Mouse (Mus musculus) midbrain, embryonic 13.5 days (tissue): ENCODE results near the gene Acp2. TPM values are rescaled to one million over a fixed set of nuclear protein-coding genes. Genes with fewer than 3 reads are reported as not detected.

Experiments
- ATAC-seq: fragments of 200-750 bp; cut with Nextera tagmentation; 2 replicates; pipeline ENCODE4 v1.8.0; 2017; ENCODE audit warnings: mild to moderate bottlenecking, moderate TSS enrichment, moderate library complexity
- H3K27ac ChIP-seq: fragments of 300-500 bp; sonication (generic); 2 replicates; pipeline ENCODE4 v1.5.1; 2015; ENCODE audit warnings: inconsistent platforms, mild to moderate bottlenecking, moderate library complexity
- H3K27me3 ChIP-seq: fragments of 300-500 bp; sonication (generic); 2 replicates; pipeline ENCODE4 v1.6.1; 2015; ENCODE audit warnings: mild to moderate bottlenecking, inconsistent platforms
- H3K36me3 ChIP-seq: fragments of 300-500 bp; sonication (generic); 2 replicates; pipeline ENCODE4 v1.6.1; 2015; ENCODE audit warnings: mild to moderate bottlenecking, inconsistent platforms
- H3K4me1 ChIP-seq: fragments of 300-500 bp; sonication (generic); replicated peaks from 2 replicates; pipeline ENCODE4 v1.6.1; 2015; ENCODE audit warnings: inconsistent platforms
- H3K4me2 ChIP-seq: fragments of 300-500 bp; sonication (generic); replicated peaks from 2 replicates; pipeline ENCODE4 v1.6.1; 2015; ENCODE audit warnings: moderate library complexity, mild to moderate bottlenecking, inconsistent platforms
- H3K4me3 ChIP-seq: fragments of 300-500 bp; sonication (generic); replicated peaks from 2 replicates; pipeline ENCODE4 v1.5.1; 2015; ENCODE audit warnings: mild to moderate bottlenecking, inconsistent platforms
- H3K9ac ChIP-seq: fragments of 300-500 bp; sonication (generic); replicated peaks from 2 replicates; pipeline ENCODE4 v1.6.1; 2015; ENCODE audit warnings: mild to moderate bottlenecking, inconsistent platforms
- H3K9me3 ChIP-seq: fragments of 300-500 bp; sonication (generic); 2 replicates; pipeline ENCODE4 v1.6.1; 2016; ENCODE audit warnings: mild to moderate bottlenecking, inconsistent platforms
- WGBS: fragments of 180-500 bp; shearing (Covaris S2); methylation state at CpG from one replicate; pipeline ENCODE4 v1.1.7; 2015; 5-methylcytosine and 5-hydroxymethylcytosine counted together
- polyA plus RNA-seq: library from polyadenylated mRNA; unstranded; fragments of >200 nt; fragmentation: Nextera tagmentation; extraction: Ambion mirVana; gene quantifications from 2 replicates; pipeline ENCODE4 v1.2.1, GENCODE M21; 2015

Gene Acp2
- polyA plus RNA-seq, 1 experiment from 2014 or later, result 38.3 TPM

DNA sequence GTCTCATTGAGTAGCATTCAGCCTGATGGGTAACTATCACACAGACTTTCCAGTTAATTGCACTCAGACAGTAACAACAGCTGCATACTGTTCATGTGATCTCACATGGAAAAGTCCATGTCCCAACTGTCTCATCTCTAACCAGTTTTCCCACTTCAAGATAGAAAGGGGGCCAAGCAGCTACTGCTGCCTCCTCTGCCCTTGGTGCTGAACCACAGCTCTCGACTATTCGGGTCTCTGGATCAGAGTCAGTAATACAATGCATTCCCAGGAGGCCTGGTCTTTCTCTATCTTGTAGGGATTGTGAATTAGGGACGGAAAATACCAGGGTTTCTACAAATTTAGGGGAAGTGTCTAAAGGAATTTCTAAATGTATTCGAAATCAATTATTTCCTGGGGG is 22.9 kb upstream of the Acp2 start:
- H3K4me2 ChIP-seq, result no peak overlapping the region

DNA sequence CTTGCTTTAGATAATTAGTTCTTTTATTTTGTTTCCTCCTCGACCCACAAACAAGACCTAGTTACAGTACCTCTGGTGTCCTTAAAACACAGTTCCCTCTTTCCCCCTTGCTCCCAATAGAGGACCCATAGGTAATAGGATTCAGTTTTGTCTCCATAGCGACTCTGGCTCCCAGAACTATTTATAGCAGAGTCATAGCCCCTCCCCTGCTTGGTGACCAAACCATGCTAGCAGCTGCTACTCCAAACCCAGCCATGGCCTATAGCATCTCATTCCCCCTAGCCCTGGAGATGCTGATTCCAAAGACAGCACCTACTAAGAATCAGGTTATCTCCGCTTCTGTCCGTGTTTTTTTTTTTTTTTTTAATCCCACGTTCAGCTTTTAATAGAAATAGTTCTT is 22.0 kb upstream of the Acp2 start:
- H3K27ac ChIP-seq, result no peak overlapping the region
- peaks cover 29% of the 10 kb centered on the region for H3K36me3 ChIP-seq
- H3K4me2 ChIP-seq, result peak overlapping the region; percentile 66
- H3K4me3 ChIP-seq, result 0 out of 2 replicates have a peak overlapping the region, but pooled peaks have one; percentile 88
- peak overlapping the region; percentile 89 for H3K9ac ChIP-seq
- H3K27me3 ChIP-seq, result no peaks in the 10 kb centered on the region
- peaks cover 29% of the 10 kb centered on the region for H3K4me1 ChIP-seq
- ATAC-seq, result no peak
- 68% methylated on average over 5 of the region's 5 CpGs for WGBS
- no peaks in the 10 kb centered on the region for H3K9me3 ChIP-seq

More for the DNA sequence above, 22.9 kb upstream of the Acp2 start:
- WGBS, result 38% methylated on average over 4 of the region's 4 CpGs
- Histone ChIP-seq H3K27me3 (no peaks in the 10 kb centered on the region), H3K4me3 (no peak overlapping the region), H3K4me1 (peaks cover 29% of the 10 kb centered on the region), H3K36me3 (peaks cover 36% of the 10 kb centered on the region), H3K9ac (no peak overlapping the region), H3K27ac (no peak overlapping the region), H3K9me3 (no peaks in the 10 kb centered on the region)
- ATAC-seq, result no peak

DNA sequence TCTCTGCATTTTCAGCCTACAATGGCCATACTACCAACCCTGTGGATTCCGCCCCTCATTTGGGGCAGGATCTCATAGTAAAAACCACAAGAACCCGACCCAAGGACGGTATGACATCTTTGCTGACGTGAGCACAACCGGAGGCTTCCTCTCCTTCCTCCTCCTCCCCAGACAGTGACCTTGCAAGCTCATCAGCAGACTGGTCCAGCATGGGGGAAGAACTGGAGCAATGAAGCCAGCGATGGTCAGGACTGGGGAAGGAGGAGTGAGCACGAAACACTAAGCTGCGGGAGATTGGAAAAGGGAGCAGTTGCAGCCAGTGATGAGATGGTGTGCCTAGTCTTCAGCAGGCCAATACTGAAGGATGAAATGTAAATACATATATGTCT is 20.7 kb upstream of the Acp2 start:
- no peaks in the 10 kb centered on the region for H3K27me3 ChIP-seq
- H3K27ac ChIP-seq, result peak overlapping the region; percentile 96
- H3K4me2 ChIP-seq, result peak overlapping the region; percentile 66
- peak overlapping the region; percentile 88 for H3K4me3 ChIP-seq
- peaks cover 29% of the 10 kb centered on the region for H3K4me1 ChIP-seq
- ATAC-seq, result no peak
- peak overlapping the region; percentile 89 for H3K9ac ChIP-seq
- H3K9me3 ChIP-seq, result no peaks in the 10 kb centered on the region
- WGBS, result 5% methylated on average over 8 of the region's 8 CpGs
- peaks cover 16% of the 10 kb centered on the region for H3K36me3 ChIP-seq

DNA sequence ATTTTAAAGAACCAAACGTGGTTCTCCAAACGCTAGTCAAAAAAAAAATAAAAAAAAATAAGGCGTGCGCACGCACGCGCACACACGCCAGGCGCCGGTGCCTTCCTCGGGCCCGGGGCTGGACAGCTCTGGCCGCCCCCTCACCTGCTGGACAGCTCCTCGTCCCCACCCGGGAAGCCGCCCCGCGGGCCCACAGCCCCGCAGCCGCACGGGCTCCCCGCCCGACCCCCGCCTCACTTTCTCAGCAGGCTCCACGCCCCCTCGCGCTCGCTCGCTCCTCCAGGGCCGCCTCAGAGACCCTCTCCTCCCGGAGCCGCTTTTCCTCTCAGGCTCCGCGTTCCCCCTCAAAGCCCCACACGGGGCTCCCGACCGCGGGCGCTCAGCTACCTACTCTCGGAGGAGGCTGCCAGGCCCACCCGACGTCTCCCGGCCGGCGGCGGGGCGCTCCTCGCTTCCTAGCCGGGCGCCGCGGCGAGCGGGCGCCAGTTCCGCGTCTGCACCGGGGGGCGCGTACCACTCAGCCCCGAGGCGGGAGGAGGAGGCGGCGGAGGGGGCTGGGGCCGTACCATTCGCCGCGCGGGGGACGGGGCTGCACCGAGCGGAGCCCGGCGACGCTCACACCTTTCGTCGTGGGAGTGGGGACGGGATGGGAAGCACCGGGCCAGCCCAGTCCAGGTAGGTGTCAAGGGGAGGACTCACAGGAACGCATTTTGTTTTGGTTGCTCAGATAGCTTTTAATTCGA is 20.1 kb upstream of the Acp2 start:
- peaks cover 13% of the 10 kb centered on the region for H3K36me3 ChIP-seq
- peak; percentile 99 for ATAC-seq
- WGBS, result under 1% methylated on average over 73 of the region's 81 CpGs
- no peaks in the 10 kb centered on the region for H3K9me3 ChIP-seq
- H3K4me3 ChIP-seq, result peak overlapping the region; percentile 88
- H3K27ac ChIP-seq, result peak overlapping the region; percentile 96
- H3K4me2 ChIP-seq, result peak overlapping the region; percentile 66
- peak overlapping the region; percentile 89 for H3K9ac ChIP-seq
- H3K27me3 ChIP-seq, result no peaks in the 10 kb centered on the region
- peaks cover 29% of the 10 kb centered on the region for H3K4me1 ChIP-seq

GRCm38 (mm10) chr2:91183148-91183513 is 19.6 kb upstream of the Acp2 start:
- H3K4me2 ChIP-seq, result peak overlapping the region; percentile 66
- WGBS, result under 1% methylated on average over 9 of the region's 9 CpGs

GRCm38 (mm10) chr2:91183711-91184405 is 18.8 kb upstream of the Acp2 start, which contains the start of gene Madd:
TSS of gene Madd (minus strand) at chr2:91183837.
- ATAC-seq, result peak; percentile 5; the same call in 1 of the 2 replicates
- H3K27me3 ChIP-seq, result no peaks in the 10 kb centered on the region
- peak within 1 kb of the TSS; percentile 88 for H3K4me3 ChIP-seq
- peak within 1 kb of the TSS; percentile 66 for H3K4me2 ChIP-seq
- peak within 1 kb of the TSS; percentile 89 for H3K9ac ChIP-seq
- peaks cover 3% of the 10 kb centered on the region; the same call in 1 of the 2 replicates for H3K36me3 ChIP-seq
- peaks cover 29% of the 10 kb centered on the region for H3K4me1 ChIP-seq
- 71% methylated on average over 15 of the region's 15 CpGs for WGBS
- H3K27ac ChIP-seq, result peak within 1 kb of the TSS; percentile 96
- no peaks in the 10 kb centered on the region for H3K9me3 ChIP-seq

More at GRCm38 (mm10) chr2:91183148-91183513, 19.6 kb upstream of the Acp2 start:
- peak; percentile 95 for ATAC-seq
- peak overlapping the region; percentile 89 for H3K9ac ChIP-seq
- no peaks in the 10 kb centered on the region for H3K9me3 ChIP-seq
- H3K4me3 ChIP-seq, result peak overlapping the region; percentile 88
- peaks cover 29% of the 10 kb centered on the region for H3K4me1 ChIP-seq
- peaks cover 7% of the 10 kb centered on the region for H3K36me3 ChIP-seq
- no peaks in the 10 kb centered on the region for H3K27me3 ChIP-seq
- H3K27ac ChIP-seq, result peak overlapping the region; percentile 96

- Histone ChIP-seq H3K27ac (no peak overlapping the region), H3K4me1 (peaks cover 14% of the 10 kb centered on the region), H3K4me2 (no peak overlapping the region), H3K9me3 (no peaks in the 10 kb centered on the region), H3K4me3 (no peak overlapping the region), H3K9ac (no peak overlapping the region), H3K36me3 (no peaks in the 10 kb centered on the region), H3K27me3 (no peaks in the 10 kb centered on the region)
- 90% methylated on average over 1 of the region's 1 CpGs for WGBS
- no peak for ATAC-seq
These were observed 16.5 kb upstream of the Acp2 start for GRCm38 (mm10) chr2:91186208-91186607.

- WGBS, result 79% methylated on average over 4 of the region's 4 CpGs
- Histone ChIP-seq H3K4me3 (no peak overlapping the region), H3K4me2 (no peak overlapping the region), H3K9me3 (no peaks in the 10 kb centered on the region), H3K4me1 (peaks cover 5% of the 10 kb centered on the region), H3K27me3 (no peaks in the 10 kb centered on the region), H3K27ac (no peak overlapping the region), H3K9ac (no peak overlapping the region), H3K36me3 (no peaks in the 10 kb centered on the region)
- no peak for ATAC-seq
These were observed 15.3 kb upstream of the Acp2 start for GRCm38 (mm10) chr2:91187431-91187830.

- no peaks in the 10 kb centered on the region for H3K9me3 ChIP-seq
- no peaks in the 10 kb centered on the region for H3K27me3 ChIP-seq
- H3K36me3 ChIP-seq, result no peaks in the 10 kb centered on the region
- no peak overlapping the region for H3K27ac ChIP-seq
- no peak overlapping the region for H3K9ac ChIP-seq
- ATAC-seq, result no peak
- H3K4me2 ChIP-seq, result no peak overlapping the region
- peaks cover 9% of the 10 kb centered on the region; the same call in 1 of the 2 replicates for H3K4me1 ChIP-seq
- H3K4me3 ChIP-seq, result no peak overlapping the region
- WGBS, result 90% methylated on average over 16 of the region's 16 CpGs
These were observed 12.2 kb upstream of the Acp2 start for GRCm38 (mm10) chr2:91190501-91190900.

- 2% methylated on average over 27 of the region's 27 CpGs for WGBS
- Histone ChIP-seq H3K27me3 (no peaks in the 10 kb centered on the region), H3K36me3 (no peaks in the 10 kb centered on the region), H3K4me3 (peak overlapping the region; percentile 28), H3K9me3 (no peaks in the 10 kb centered on the region), H3K4me1 (peaks cover 9% of the 10 kb centered on the region; the same call in 1 of the 2 replicates), H3K27ac (no peak overlapping the region), H3K4me2 (peak overlapping the region; percentile 56), H3K9ac (peak overlapping the region; percentile 58)
- peak; percentile 88 for ATAC-seq
These were observed 7.9 kb upstream of the Acp2 start for GRCm38 (mm10) chr2:91194624-91195332.

- WGBS, result 66% methylated on average over 3 of the region's 3 CpGs
- no peak overlapping the region for H3K9ac ChIP-seq
- no peak for ATAC-seq
These were observed 6.1 kb upstream of the Acp2 start for GRCm38 (mm10) chr2:91196577-91197001.

GRCm38 (mm10) chr2:91198888-91199287 is 3.8 kb upstream of the Acp2 start:
- H3K36me3 ChIP-seq, result no peaks in the 10 kb centered on the region
- H3K4me2 ChIP-seq, result no peak overlapping the region
- H3K9ac ChIP-seq, result no peak overlapping the region
- WGBS, result 83% methylated on average over 3 of the region's 3 CpGs
- H3K27ac ChIP-seq, result no peak overlapping the region
- H3K4me1 ChIP-seq, result peaks cover 25% of the 10 kb centered on the region
- no peak overlapping the region for H3K4me3 ChIP-seq
- ATAC-seq, result no peak
- H3K27me3 ChIP-seq, result no peaks in the 10 kb centered on the region
- no peaks in the 10 kb centered on the region for H3K9me3 ChIP-seq

More at GRCm38 (mm10) chr2:91196577-91197001, 6.1 kb upstream of the Acp2 start:
- H3K27me3 ChIP-seq, result no peaks in the 10 kb centered on the region
- no peaks in the 10 kb centered on the region for H3K9me3 ChIP-seq
- no peaks in the 10 kb centered on the region for H3K36me3 ChIP-seq
- H3K4me1 ChIP-seq, result peaks cover 11% of the 10 kb centered on the region
- no peak overlapping the region for H3K4me3 ChIP-seq
- H3K27ac ChIP-seq, result no peak overlapping the region
- no peak overlapping the region for H3K4me2 ChIP-seq
